In genomic region chr16:94370915-94371300, GRCm38 (mm10) we compare ENCODE assay signal across 8 mouse cellular contexts. TPM values are rescaled to one million over a fixed set of nuclear protein-coding genes. Genes with fewer than 3 reads are reported as not detected.
DNase-seq lines count a peak whose midpoint lies in the region; ATAC-seq and TF ChIP-seq lines count a peak whose summit lies in the region.

No protein-coding gene starts in this region.

- WGBS in embryonic facial prominence, embryonic 11.5 days: under 1% methylated on average over 43 of the region's 43 CpGs
- under 1% methylated on average over 43 of the region's 43 CpGs for WGBS in heart, adult 2 months
- WGBS in kidney, embryonic 14.5 days: under 1% methylated on average over 40 of the region's 43 CpGs
- WGBS in liver, postnatal 0 days (ENCODE audit: insufficient replicate concordance): 0% methylated on average over 23 of the region's 43 CpGs
- 0% methylated on average over 42 of the region's 43 CpGs for WGBS in neural tube, embryonic 13.5 days

- intact Hi-C loops in heart, adult 2 months (cut with DNase I): loop anchor here (1.0 to 5.0 kb wide), 3 partner anchors 58 to 198 kb away; partner anchors contain the start of genes Hlcs and Vps26c

- peak overlapping the region; percentile 57 for H3K4me2 ChIP-seq in embryonic facial prominence, embryonic 11.5 days (ENCODE audit: low read depth, low read length)
- H3K4me2 ChIP-seq in kidney, embryonic 14.5 days (replicated peaks; ENCODE audit: low read depth, low read length): peak overlapping the region; percentile 57
- H3K4me2 ChIP-seq in liver, postnatal 0 days (ENCODE audit: low read depth, low read length): peak overlapping the region; percentile 97
- peak overlapping the region; percentile 65 for H3K4me2 ChIP-seq in neural tube, embryonic 13.5 days

- peak overlapping the region; percentile 95 for H3K4me3 ChIP-seq in embryonic facial prominence, embryonic 11.5 days (ENCODE audit: low read depth, low read length)
- H3K4me3 ChIP-seq in heart, adult 2 months: peak overlapping the region; percentile 87
- H3K4me3 ChIP-seq in kidney, embryonic 14.5 days (ENCODE audit: low read length): peak overlapping the region; percentile 69
- peak overlapping the region; percentile 76 for H3K4me3 ChIP-seq in liver, postnatal 0 days (ENCODE audit: low read depth, low read length)
- peak overlapping the region; percentile 88 for H3K4me3 ChIP-seq in neural tube, embryonic 13.5 days

- no peaks in the 10 kb centered on the region for H3K9me3 ChIP-seq in embryonic facial prominence, embryonic 11.5 days (replicated peaks; ENCODE audit: control insufficient read depth, low read length)
- H3K9me3 ChIP-seq in kidney, embryonic 14.5 days (ENCODE audit: control insufficient read depth, low read length): no peaks in the 10 kb centered on the region
- no peaks in the 10 kb centered on the region for H3K9me3 ChIP-seq in liver, postnatal 0 days (ENCODE audit: low read length)
- no peaks in the 10 kb centered on the region for H3K9me3 ChIP-seq in neural tube, embryonic 13.5 days

- TF ChIP-seq CTCF in heart, adult 2 months (IDR thresholded peaks at IDR 0.05): no peak
- TF ChIP-seq CTCF in liver, postnatal 0 days (IDR thresholded peaks at IDR 0.05; ENCODE audit: low read depth): no peak

- peak; percentile 81 for ATAC-seq in embryonic facial prominence, embryonic 11.5 days (replicated peaks; ENCODE audit: insufficient number of reproducible peaks, low FRiP score, low TSS enrichment, low read depth)
- ATAC-seq in kidney, embryonic 14.5 days (ENCODE audit: low FRiP score, low TSS enrichment): peak; percentile 83
- peak; percentile 84 for ATAC-seq in liver, postnatal 0 days
- peak; percentile 79 for ATAC-seq in neural tube, embryonic 13.5 days (ENCODE audit: low read depth)

- no peak for TF ChIP-seq EP300 in heart, adult 2 months (IDR thresholded peaks at IDR 0.05; ENCODE audit: insufficient read depth, low read depth, low read length)
- no peak for TF ChIP-seq EP300 in liver, postnatal 0 days (IDR thresholded peaks at IDR 0.05; ENCODE audit: low read depth)

- H3K9ac ChIP-seq in embryonic facial prominence, embryonic 11.5 days (replicated peaks; ENCODE audit: low read length): peak overlapping the region; percentile 97
- H3K9ac ChIP-seq in heart, adult 2 months (ENCODE audit: low read depth, low read length): peak overlapping the region; percentile 92
- H3K9ac ChIP-seq in kidney, embryonic 14.5 days (ENCODE audit: low read depth, low read length): peak overlapping the region; percentile 83
- peak overlapping the region; percentile 76 for H3K9ac ChIP-seq in liver, postnatal 0 days (replicated peaks)
- peak overlapping the region; percentile 98 for H3K9ac ChIP-seq in neural tube, embryonic 13.5 days

- H3K79me2 ChIP-seq in heart, adult 2 months (replicated peaks; ENCODE audit: control insufficient read depth, insufficient read depth, low read length): no peaks in the 10 kb centered on the region

- H3K27me3 ChIP-seq in embryonic facial prominence, embryonic 11.5 days (ENCODE audit: control insufficient read depth, insufficient read depth, low read length): no peaks in the 10 kb centered on the region
- no peaks in the 10 kb centered on the region for H3K27me3 ChIP-seq in heart, adult 2 months (ENCODE audit: control insufficient read depth, insufficient read depth, low read length)
- H3K27me3 ChIP-seq in kidney, embryonic 14.5 days (ENCODE audit: control insufficient read depth, insufficient read depth, low read length): no peaks in the 10 kb centered on the region
- H3K27me3 ChIP-seq in liver, postnatal 0 days (ENCODE audit: insufficient read depth, low read length): no peaks in the 10 kb centered on the region
- H3K27me3 ChIP-seq in neural tube, embryonic 13.5 days: no peaks in the 10 kb centered on the region

- 0 out of 2 replicates have a peak, but pooled peaks cover 2% of the 10 kb centered on the region for H3K4me1 ChIP-seq in embryonic facial prominence, embryonic 11.5 days (ENCODE audit: control insufficient read depth, insufficient read depth, low read length)
- peaks cover 4% of the 10 kb centered on the region for H3K4me1 ChIP-seq in heart, adult 2 months (ENCODE audit: control insufficient read depth, insufficient read depth, low read length)
- peaks cover 18% of the 10 kb centered on the region for H3K4me1 ChIP-seq in kidney, embryonic 14.5 days (ENCODE audit: control insufficient read depth, insufficient read depth, low read length)
- H3K4me1 ChIP-seq in liver, postnatal 0 days (ENCODE audit: insufficient read depth): peaks cover 11% of the 10 kb centered on the region
- peaks cover 41% of the 10 kb centered on the region for H3K4me1 ChIP-seq in neural tube, embryonic 13.5 days (replicated peaks)

- peak overlapping the region; percentile 96 for H3K27ac ChIP-seq in embryonic facial prominence, embryonic 11.5 days (replicated peaks; ENCODE audit: low read depth, low read length)
- H3K27ac ChIP-seq in heart, adult 2 months: peak overlapping the region; percentile 99
- H3K27ac ChIP-seq in kidney, embryonic 14.5 days (ENCODE audit: low read depth, low read length): peak overlapping the region; percentile 92
- peak overlapping the region; percentile 82 for H3K27ac ChIP-seq in liver, postnatal 0 days (ENCODE audit: low read depth)
- H3K27ac ChIP-seq in neural tube, embryonic 13.5 days (replicated peaks): peak overlapping the region; percentile 99

- no peaks in the 10 kb centered on the region for H3K36me3 ChIP-seq in embryonic facial prominence, embryonic 11.5 days (replicated peaks; ENCODE audit: control insufficient read depth, insufficient read depth, low read depth, low read length)
- H3K36me3 ChIP-seq in heart, adult 2 months (ENCODE audit: control insufficient read depth, insufficient read depth, low read length): peaks cover 6% of the 10 kb centered on the region
- H3K36me3 ChIP-seq in kidney, embryonic 14.5 days (ENCODE audit: control insufficient read depth, insufficient read depth, low read length): peaks cover 2% of the 10 kb centered on the region; the same call in 1 of the 2 replicates
- H3K36me3 ChIP-seq in liver, postnatal 0 days (replicated peaks; ENCODE audit: insufficient read depth, low read length): no peaks in the 10 kb centered on the region
- H3K36me3 ChIP-seq in neural tube, embryonic 13.5 days: 0 out of 2 replicates have a peak, but pooled peaks cover 5% of the 10 kb centered on the region

- peak; percentile 93 for DNase-seq in A20 (ENCODE audit: low read depth, low spot score)
- DNase-seq in WW6 (ENCODE audit: low read depth, low spot score): peak; percentile 60
- no peak for DNase-seq in embryonic facial prominence, embryonic 11.5 days (ENCODE audit: low spot score)
- peak in 1 of 2 experiments; percentile 84 for DNase-seq in heart, adult 2 months
- peak; percentile 85 for DNase-seq in liver, postnatal 0 days
- DNase-seq in thymus, postnatal 4 days: peak; percentile 90

- no peak for TF ChIP-seq POLR2A in heart, adult 2 months (IDR thresholded peaks at IDR 0.05; ENCODE audit: insufficient read depth, low read depth, low read length)

RNA-seq across cellular contexts. Expression of gene Ttc3, which starts 0.5 kb away (rescaled TPM):
- 407 and 435 TPM in 2 replicates for polyA plus RNA-seq in embryonic facial prominence, embryonic 11.5 days (2014; fragmentation: Nextera tagmentation; extraction: Ambion mirVana)
- 10 to 100 TPM; 77.6 to 85.5 TPM for total RNA-seq in heart, adult 2 months (2021)
- 26.0 and 43.2 TPM in 2 replicates for polyA plus RNA-seq in heart, adult 2 months (2012; rRNA removed)
- 212 and 269 TPM in 2 replicates for polyA plus RNA-seq in kidney, embryonic 14.5 days (2014; fragmentation: Nextera tagmentation; extraction: Ambion mirVana)
- polyA plus RNA-seq in liver, postnatal 0 days (2015; fragmentation: Nextera tagmentation; extraction: Ambion mirVana): 16.1 and 17.4 TPM in 2 replicates
- 749 and 805 TPM in 2 replicates for polyA plus RNA-seq in neural tube, embryonic 13.5 days (2015; fragmentation: Nextera tagmentation; extraction: Ambion mirVana)

RNA-seq across cellular contexts. Expression of gene Pigp, which starts 0.7 kb away (rescaled TPM):
- 77.5 and 79.1 TPM in 2 replicates for polyA plus RNA-seq in embryonic facial prominence, embryonic 11.5 days (2014; fragmentation: Nextera tagmentation; extraction: Ambion mirVana)
- total RNA-seq in heart, adult 2 months (2021): 100 to 1,000 TPM; 101 to 113 TPM
- 49.4 and 86.4 TPM in 2 replicates for polyA plus RNA-seq in heart, adult 2 months (2012; rRNA removed)
- 85.6 and 162 TPM in 2 replicates for polyA plus RNA-seq in kidney, embryonic 14.5 days (2014; fragmentation: Nextera tagmentation; extraction: Ambion mirVana)
- 84.6 and 95.6 TPM in 2 replicates for polyA plus RNA-seq in liver, postnatal 0 days (2015; fragmentation: Nextera tagmentation; extraction: Ambion mirVana)
- 144 TPM in 2 replicates for polyA plus RNA-seq in neural tube, embryonic 13.5 days (2015; fragmentation: Nextera tagmentation; extraction: Ambion mirVana)

RNA-seq across cellular contexts. Expression of gene Ripply3, which starts 42.7 kb away (rescaled TPM):
- polyA plus RNA-seq in embryonic facial prominence, embryonic 11.5 days (2014; fragmentation: Nextera tagmentation; extraction: Ambion mirVana): 5.2 and 6.3 TPM in 2 replicates
- total RNA-seq in heart, adult 2 months (2021): 1 to 10 TPM; 3.9 to 5.1 TPM
- 2.9 and 5.1 TPM in 2 replicates for polyA plus RNA-seq in heart, adult 2 months (2012; rRNA removed)
- 14.6 and 15.3 TPM in 2 replicates for polyA plus RNA-seq in kidney, embryonic 14.5 days (2014; fragmentation: Nextera tagmentation; extraction: Ambion mirVana)
- polyA plus RNA-seq in liver, postnatal 0 days (2015; fragmentation: Nextera tagmentation; extraction: Ambion mirVana): 1.4 and 2.1 TPM in 2 replicates
- polyA plus RNA-seq in neural tube, embryonic 13.5 days (2015; fragmentation: Nextera tagmentation; extraction: Ambion mirVana): 2.3 and 2.6 TPM in 2 replicates

RNA-seq across cellular contexts. Expression of gene Hlcs, which starts 57.5 kb away (rescaled TPM):
- polyA plus RNA-seq in embryonic facial prominence, embryonic 11.5 days (2014; fragmentation: Nextera tagmentation; extraction: Ambion mirVana): 7.4 and 8.6 TPM in 2 replicates
- 1 to 10 TPM; 5.4 to 5.5 TPM for total RNA-seq in heart, adult 2 months (2021)
- polyA plus RNA-seq in heart, adult 2 months (2012; rRNA removed): 4.3 and 4.4 TPM in 2 replicates
- 9.0 and 12.5 TPM in 2 replicates for polyA plus RNA-seq in kidney, embryonic 14.5 days (2014; fragmentation: Nextera tagmentation; extraction: Ambion mirVana)
- polyA plus RNA-seq in liver, postnatal 0 days (2015; fragmentation: Nextera tagmentation; extraction: Ambion mirVana): 2.3 and 2.9 TPM in 2 replicates
- 7.9 TPM in 2 replicates for polyA plus RNA-seq in neural tube, embryonic 13.5 days (2015; fragmentation: Nextera tagmentation; extraction: Ambion mirVana)
